In genomic region chr11:102890096-102890495, GRCm38 (mm10) we compare ENCODE assay signal across 20 mouse cellular contexts. TPM values are rescaled to one million over a fixed set of nuclear protein-coding genes. Genes with fewer than 3 reads are reported as not detected.
"Had no signal": no experiment of that assay in that cellular context is flagged by ENCODE, and none has a peak within 500 bp of the region (broad histone marks: within the 10 kb centered on the region; RNA-seq: fewer than 3 reads in every experiment).

No protein-coding gene starts in this region.

- H3K27ac ChIP-seq: limb, embryonic 15.5 days; midbrain, embryonic 10.5 days; stomach, postnatal 0 days had no signal

- H3K9me3 ChIP-seq: limb, embryonic 15.5 days; midbrain, embryonic 10.5 days had no signal

- H3K9ac ChIP-seq: limb, embryonic 15.5 days; liver, embryonic 14.5 days had no signal

- ATAC-seq: lung, postnatal 0 days; midbrain, embryonic 16.5 days had no signal

- H3K36me3 ChIP-seq: limb, embryonic 15.5 days; midbrain, embryonic 10.5 days had no signal

- H3K4me2 ChIP-seq: limb, embryonic 15.5 days had no signal

- H3K4me3 ChIP-seq: limb, embryonic 15.5 days; midbrain, embryonic 10.5 days had no signal

- DNase-seq: kidney, adult 11 months; kidney, adult 9 months; kidney, postnatal 10 days; layer of hippocampus, adult 9-11 months; layer of hippocampus, postnatal 36 days; lung, adult 2 months; right cerebral cortex, adult 18-20 months; right cerebral cortex, postnatal 25 days; thymus, postnatal 4 days had no signal

RNA-seq across cellular contexts. Expression of gene Fam187a, which starts 5.1 kb away (rescaled TPM):
- total RNA-seq: layer of hippocampus, postnatal 36 days; megakaryocyte progenitor cell, adult 5-6 weeks had no signal
- polyA plus RNA-seq: large intestine, adult 2 months; limb, embryonic 11.5 days; limb, embryonic 15.5 days; lung, postnatal 0 days; midbrain, embryonic 10.5 days; midbrain, embryonic 16.5 days; neural tube, embryonic 14.5 days; small intestine, adult 2 months; stomach, postnatal 0 days had no signal

RNA-seq across cellular contexts. Expression of gene Ccdc103, which starts 9.1 kb away (rescaled TPM):
- polyA plus RNA-seq: small intestine, adult 2 months had no signal

RNA-seq across cellular contexts. Expression of gene Gfap, which starts 10.6 kb away (rescaled TPM):
- total RNA-seq: megakaryocyte progenitor cell, adult 5-6 weeks had no signal
